In the genomic region with DNA sequence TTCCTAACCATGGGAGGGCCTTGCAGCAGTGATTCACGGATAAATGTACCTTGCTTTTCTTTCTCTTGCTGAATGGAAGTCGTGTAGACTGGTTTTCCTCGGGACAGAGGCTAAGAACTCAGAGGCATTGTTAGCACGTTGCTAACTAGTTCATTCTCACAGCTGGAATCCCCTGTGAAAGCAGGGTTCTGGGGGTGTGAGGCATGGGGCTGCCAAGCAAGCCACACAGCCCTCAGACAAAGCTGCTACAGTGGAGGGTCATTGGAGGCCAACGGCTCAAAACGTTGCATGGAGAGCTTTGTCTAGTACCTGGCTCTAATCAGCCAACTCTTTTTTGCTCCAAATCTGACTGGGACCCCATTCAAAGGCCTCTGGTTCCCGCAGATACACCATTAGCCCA, we compare ENCODE assay signal across 33 mouse cellular contexts.
DNase-seq lines count a peak whose midpoint lies in the region; ATAC-seq and TF ChIP-seq lines count a peak whose summit lies in the region.
"Had no signal": no experiment of that assay in that cellular context is flagged by ENCODE, and none has a peak within 500 bp of the region (broad histone marks: within the 10 kb centered on the region; RNA-seq: fewer than 3 reads in every experiment).

No protein-coding gene starts in this region.

- no peak overlapping the region for H3K27ac ChIP-seq in forebrain, embryonic 15.5 days (replicated peaks)
- no peak overlapping the region for H3K27ac ChIP-seq in forebrain, embryonic 12.5 days
- no peak overlapping the region for H3K27ac ChIP-seq in midbrain, embryonic 15.5 days
- no peak overlapping the region for H3K27ac ChIP-seq in midbrain, embryonic 14.5 days (replicated peaks; ENCODE audit: low read depth, low read length)
- H3K27ac ChIP-seq in stomach, postnatal 0 days (replicated peaks), result 0 out of 2 replicates have a peak overlapping the region, but pooled peaks have one; percentile 8
- H3K27ac ChIP-seq: embryonic facial prominence, embryonic 13.5 days; heart, embryonic 13.5 days; hindbrain, postnatal 0 days; kidney, postnatal 0 days; limb, embryonic 15.5 days; liver, embryonic 13.5 days; midbrain, embryonic 12.5 days had no signal

- no peak for TF ChIP-seq EP300 in stomach, postnatal 0 days (optimal IDR thresholded peaks at IDR 0.05)

- H3K4me2 ChIP-seq in forebrain, embryonic 15.5 days (replicated peaks), result no peak overlapping the region
- H3K4me2 ChIP-seq in forebrain, embryonic 12.5 days, result no peak overlapping the region
- H3K4me2 ChIP-seq in midbrain, embryonic 15.5 days, result no peak overlapping the region
- H3K4me2 ChIP-seq in midbrain, embryonic 14.5 days (ENCODE audit: low read length), result no peak overlapping the region
- H3K4me2 ChIP-seq in stomach, postnatal 0 days (replicated peaks; ENCODE audit: low read depth), result no peak overlapping the region
- H3K4me2 ChIP-seq: embryonic facial prominence, embryonic 13.5 days; heart, embryonic 13.5 days; limb, embryonic 15.5 days; liver, embryonic 13.5 days; midbrain, embryonic 12.5 days had no signal

- H3K36me3 ChIP-seq in forebrain, embryonic 15.5 days, result no peaks in the 10 kb centered on the region
- H3K36me3 ChIP-seq in forebrain, embryonic 12.5 days (replicated peaks), result no peaks in the 10 kb centered on the region
- H3K36me3 ChIP-seq in midbrain, embryonic 15.5 days (replicated peaks), result no peaks in the 10 kb centered on the region
- no peaks in the 10 kb centered on the region for H3K36me3 ChIP-seq in midbrain, embryonic 14.5 days (ENCODE audit: control insufficient read depth, insufficient read depth, low read length)
- H3K36me3 ChIP-seq in stomach, postnatal 0 days (ENCODE audit: control insufficient read depth, insufficient read depth, low read length), result no peaks in the 10 kb centered on the region
- H3K36me3 ChIP-seq: embryonic facial prominence, embryonic 13.5 days; heart, embryonic 13.5 days; limb, embryonic 15.5 days; liver, embryonic 13.5 days; midbrain, embryonic 12.5 days had no signal

- 0 out of 2 replicates have a peak, but pooled peaks have one; percentile 23 for ATAC-seq in forebrain, embryonic 15.5 days (replicated peaks)
- ATAC-seq in forebrain, embryonic 12.5 days (ENCODE audit: low FRiP score), result no peak
- 0 out of 2 replicates have a peak, but pooled peaks have one; percentile 20 for ATAC-seq in midbrain, embryonic 15.5 days (replicated peaks)
- ATAC-seq in midbrain, embryonic 14.5 days (ENCODE audit: low FRiP score, low TSS enrichment), result no peak
- ATAC-seq in stomach, postnatal 0 days (ENCODE audit: low FRiP score, low TSS enrichment), result no peak
- ATAC-seq in inflammation-experienced regulatory T-cells, adult 6 months, result no peak
- ATAC-seq: activated CD4-positive, CD25-positive, alpha-beta regulatory T cell, adult 4 months; hindbrain, postnatal 0 days; intestine, embryonic 16.5 days; lung, postnatal 0 days had no signal

- no peaks in the 10 kb centered on the region for H3K27me3 ChIP-seq in forebrain, embryonic 15.5 days
- H3K27me3 ChIP-seq in forebrain, embryonic 12.5 days, result peaks cover 14% of the 10 kb centered on the region
- no peaks in the 10 kb centered on the region for H3K27me3 ChIP-seq in midbrain, embryonic 15.5 days (replicated peaks)
- H3K27me3 ChIP-seq in midbrain, embryonic 14.5 days (ENCODE audit: control insufficient read depth, insufficient read depth, low read length), result no peaks in the 10 kb centered on the region
- no peaks in the 10 kb centered on the region for H3K27me3 ChIP-seq in stomach, postnatal 0 days (ENCODE audit: control insufficient read depth, insufficient read depth, low read length)
- H3K27me3 ChIP-seq: embryonic facial prominence, embryonic 13.5 days; heart, embryonic 13.5 days; limb, embryonic 15.5 days; liver, embryonic 13.5 days; megakaryocyte, embryonic 14.5 days had no signal

- TF ChIP-seq CTCF in brain, embryonic 14.5 days (IDR thresholded peaks at IDR 0.05; ENCODE audit: borderline replicate concordance, extremely low read depth, insufficient read depth, insufficient read length), result no peak
- TF ChIP-seq CTCF in stomach, postnatal 0 days (IDR thresholded peaks at IDR 0.05; ENCODE audit: low read depth), result no peak

- no peaks in the 10 kb centered on the region for H3K9me3 ChIP-seq in forebrain, embryonic 15.5 days
- H3K9me3 ChIP-seq in forebrain, embryonic 12.5 days, result no peaks in the 10 kb centered on the region
- no peaks in the 10 kb centered on the region for H3K9me3 ChIP-seq in midbrain, embryonic 15.5 days
- H3K9me3 ChIP-seq in midbrain, embryonic 14.5 days (ENCODE audit: control insufficient read depth, low read length), result no peaks in the 10 kb centered on the region
- no peaks in the 10 kb centered on the region for H3K9me3 ChIP-seq in stomach, postnatal 0 days (ENCODE audit: control insufficient read depth, low read length)
- H3K9me3 ChIP-seq: embryonic facial prominence, embryonic 13.5 days; heart, embryonic 13.5 days; limb, embryonic 15.5 days; liver, embryonic 13.5 days; megakaryocyte, embryonic 14.5 days; midbrain, embryonic 12.5 days had no signal

- 5% methylated on average over 7 of the region's 7 CpGs for WGBS in forebrain, embryonic 15.5 days
- WGBS in forebrain, embryonic 12.5 days, result 3% methylated on average over 7 of the region's 7 CpGs
- WGBS in midbrain, embryonic 15.5 days, result 7% methylated on average over 7 of the region's 7 CpGs
- WGBS in midbrain, embryonic 14.5 days, result 6% methylated on average over 7 of the region's 7 CpGs
- 54% methylated on average over 7 of the region's 7 CpGs for WGBS in stomach, postnatal 0 days

- H3K9ac ChIP-seq in forebrain, embryonic 15.5 days (replicated peaks), result no peak overlapping the region
- no peak overlapping the region for H3K9ac ChIP-seq in forebrain, embryonic 12.5 days
- H3K9ac ChIP-seq in midbrain, embryonic 15.5 days, result no peak overlapping the region
- H3K9ac ChIP-seq in midbrain, embryonic 14.5 days (replicated peaks; ENCODE audit: low read length), result no peak overlapping the region
- no peak overlapping the region for H3K9ac ChIP-seq in stomach, postnatal 0 days (ENCODE audit: low read length)
- H3K9ac ChIP-seq: embryonic facial prominence, embryonic 13.5 days; heart, embryonic 13.5 days; limb, embryonic 15.5 days; liver, embryonic 13.5 days; midbrain, embryonic 12.5 days had no signal

- no peak for DNase-seq in midbrain, embryonic 14.5 days
- peak; percentile 77 for DNase-seq in brain, embryonic 14.5 days (ENCODE audit: low read depth)
- DNase-seq in stomach, postnatal 0 days (ENCODE audit: low spot score), result no peak
- DNase-seq: adrenal gland, adult 2 months; B cell, adult 2 months; cerebellum, adult 11 months; cerebellum, adult 9-10 months; cerebellum, postnatal 36 days; gastrocnemius, postnatal 25 days; heart, adult 18-20 months; heart, postnatal 14 days; kidney, adult 8-10 months; kidney, postnatal 4 days; layer of hippocampus, postnatal 36 days; left cerebral cortex, postnatal 4 days; liver, embryonic 13.5 days; lung, adult 18-20 months; right cerebral cortex, adult 18-20 months; right cerebral cortex, postnatal 4 days had no signal

- peaks cover 10% of the 10 kb centered on the region; the same call in 1 of the 2 replicates for H3K4me1 ChIP-seq in forebrain, embryonic 15.5 days
- peaks cover 22% of the 10 kb centered on the region for H3K4me1 ChIP-seq in forebrain, embryonic 12.5 days
- H3K4me1 ChIP-seq in midbrain, embryonic 15.5 days, result peaks cover 4% of the 10 kb centered on the region; the same call in 1 of the 2 replicates
- H3K4me1 ChIP-seq in midbrain, embryonic 14.5 days (ENCODE audit: control insufficient read depth, insufficient read depth, low read length), result peaks cover 4% of the 10 kb centered on the region; the same call in 1 of the 2 replicates
- H3K4me1 ChIP-seq in stomach, postnatal 0 days (replicated peaks; ENCODE audit: control insufficient read depth, insufficient read depth), result no peaks in the 10 kb centered on the region
- H3K4me1 ChIP-seq: liver, embryonic 13.5 days had no signal

- H3K4me3 ChIP-seq in forebrain, embryonic 15.5 days, result no peak overlapping the region
- no peak overlapping the region for H3K4me3 ChIP-seq in forebrain, embryonic 12.5 days (replicated peaks)
- no peak overlapping the region for H3K4me3 ChIP-seq in midbrain, embryonic 15.5 days
- no peak overlapping the region for H3K4me3 ChIP-seq in midbrain, embryonic 14.5 days (replicated peaks; ENCODE audit: low read depth, low read length)
- no peak overlapping the region for H3K4me3 ChIP-seq in stomach, postnatal 0 days (ENCODE audit: low read depth, low read length)
- H3K4me3 ChIP-seq: embryonic facial prominence, embryonic 13.5 days; heart, embryonic 13.5 days; limb, embryonic 15.5 days; liver, embryonic 13.5 days; megakaryocyte, embryonic 14.5 days; midbrain, embryonic 12.5 days had no signal

- no peak for TF ChIP-seq POLR2A in brain, embryonic 14.5 days (IDR thresholded peaks at IDR 0.05; ENCODE audit: borderline replicate concordance, extremely low read depth, insufficient read depth, insufficient read length, poor library complexity, severe bottlenecking)

Comparison
In these comparisons a context has a peak if more than half of its experiments do, and no peak if none do; other contexts are left out.
1. ATAC-seq: peak in forebrain, embryonic 15.5 days (single experiment) and midbrain, embryonic 15.5 days (single experiment); none in forebrain, embryonic 12.5 days (single experiment), midbrain, embryonic 14.5 days (single experiment), stomach, postnatal 0 days (single experiment) and inflammation-experienced regulatory T-cells, adult 6 months (single experiment).